Mouse (Mus musculus) MEL (cell line): ENCODE measurements at regions not wholly inside any gene's neighbourhood (a gene's known extent, or its start where the extent isn't known, plus 50 kb on each side); places are given as distances from the start of the nearest gene placed in this dataset.

Experiments
- CTCF ChIP-seq, 3 experiments: IDR thresholded peaks in 2 of 3; conservative IDR thresholded peaks in 1 of 3; 2 replicates each; pipeline ENCODE4 v1.5.1; 2011 to 2012; ENCODE audit warnings: low read length in 3 of 3, low read depth in 2 of 3, mild to moderate bottlenecking in 2 of 3, improper control_type of control experiment in 1 of 3, inconsistent platforms in 1 of 3, mixed read lengths in 1 of 3, moderate library complexity in 1 of 3; ENCODE audit not compliant: control insufficient read depth in 1 of 3, insufficient read depth in 1 of 3, poor library complexity in 1 of 3, severe bottlenecking in 1 of 3
- MEF2A ChIP-seq: IDR thresholded peaks from 2 replicates; pipeline ENCODE4 v1.6.1; 2014; ENCODE audit warnings: low read depth, mild to moderate bottlenecking, inconsistent platforms, low read length, improper control_type of control experiment; ENCODE audit not compliant: poor library complexity, insufficient replicate concordance, severe bottlenecking; ENCODE audit errors: extremely low read depth
- POLR2A ChIP-seq, 2 experiments: IDR thresholded peaks; 2 replicates each; pipeline ENCODE4 v1.6.1; 2011 to 2012; ENCODE audit warnings: low read length in 2 of 2, mild to moderate bottlenecking in 2 of 2, control low read depth in 1 of 2, improper control_type of control experiment in 1 of 2, low read depth in 1 of 2, moderate library complexity in 1 of 2; ENCODE audit not compliant: control insufficient read depth in 1 of 2, insufficient read depth in 1 of 2, poor library complexity in 1 of 2
- USF1 ChIP-seq: IDR thresholded peaks from 2 replicates; pipeline ENCODE4 v1.6.1; 2014; ENCODE audit warnings: low read depth, mild to moderate bottlenecking, inconsistent platforms, low read length, improper control_type of control experiment, moderate library complexity

- TF ChIP-seq CTCF (IDR thresholded peaks at IDR 0.05 in 2 of 3, conservative IDR thresholded peaks at IDR 0.05 in 1 of 3; ENCODE audit: control insufficient read depth in 1 of 3, insufficient read depth in 1 of 3, low read depth in 2 of 3, low read length in 3 of 3, poor library complexity in 1 of 3, severe bottlenecking in 1 of 3), result no peak
- TF ChIP-seq USF1, result no peak
- TF ChIP-seq POLR2A (IDR thresholded peaks at IDR 0.05; ENCODE audit: control insufficient read depth in 1 of 2, insufficient read depth in 1 of 2, low read depth in 1 of 2, low read length in 2 of 2, poor library complexity in 1 of 2), result no peak
- no peak for TF ChIP-seq MEF2A
Measured at GRCm38 (mm10) chr17:85876853-85877252, 188.8 kb upstream of the Six2 start.
